Mouse (Mus musculus) layer of hippocampus, adult 9-10 months (tissue): ENCODE results near the gene Zfp146.
"Not testable (repeated sequence)": the region's sequence is repeated elsewhere in the genome, so short reads cannot be mapped to it uniquely, and the experiment has no call there.

Source experiments
- DNase-seq: peaks from one replicate; pipeline ENCODE4 v3.0.0; 2022; ENCODE audit warnings: low spot score

Zfp146 gene

DNA sequence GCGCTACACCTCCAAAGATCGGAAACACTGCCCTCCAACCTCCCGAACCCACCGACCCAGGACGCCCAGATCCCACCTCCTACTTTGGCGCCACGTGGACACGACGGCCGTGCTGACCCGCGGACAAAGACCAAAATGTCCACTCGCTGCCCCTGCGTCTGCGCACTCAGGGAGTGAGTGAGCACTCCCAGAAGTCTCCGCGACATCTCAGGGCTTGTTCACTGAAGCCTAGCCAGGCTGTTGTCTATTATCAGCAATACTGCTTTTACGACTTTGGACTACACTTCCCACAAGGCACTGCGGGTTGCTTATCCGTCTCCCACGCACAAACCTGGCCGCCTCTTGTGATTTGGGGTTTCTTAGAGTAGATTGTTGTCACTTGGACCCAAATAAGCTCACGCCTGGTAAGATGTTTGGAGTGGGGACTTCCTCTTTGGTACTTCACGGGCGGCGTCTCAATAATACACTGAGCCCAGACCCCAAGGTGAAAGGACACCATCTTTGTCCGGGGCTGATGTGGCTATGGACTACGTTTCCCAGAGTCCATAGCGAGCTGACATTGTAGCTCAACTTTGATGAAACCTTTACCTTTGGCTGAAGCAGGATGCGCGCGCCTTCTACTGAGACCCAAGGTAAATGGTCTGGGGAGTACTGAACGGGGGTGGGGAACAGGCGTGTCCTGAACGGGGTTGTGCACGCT is at the start of gene Zfp146:
Gene Zfp146 (minus strand): TSS at position 168 of the 700 bp plus-strand sequence.
- peak; percentile 97 for DNase-seq

DNA sequence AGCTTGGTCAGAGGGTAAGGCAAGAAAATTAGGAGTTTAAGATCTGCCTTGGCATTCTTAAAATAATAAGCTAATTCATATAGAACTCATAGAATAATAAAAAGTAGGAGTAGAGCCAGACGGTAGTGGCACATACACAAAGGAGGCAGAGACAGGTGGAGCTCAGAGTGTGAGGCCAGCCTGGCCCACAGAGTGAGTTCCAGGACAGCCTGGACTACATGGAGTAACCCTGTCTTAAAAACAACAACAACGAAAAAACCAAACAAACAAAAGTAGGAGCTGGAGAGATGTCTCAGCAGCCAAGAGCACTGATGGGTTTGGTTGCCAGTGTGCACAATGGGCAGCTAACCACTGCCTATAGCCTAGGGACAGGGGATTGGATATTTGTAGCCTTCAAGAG is 47.7 kb upstream of the Zfp146 start:
- no peak for DNase-seq

DNA sequence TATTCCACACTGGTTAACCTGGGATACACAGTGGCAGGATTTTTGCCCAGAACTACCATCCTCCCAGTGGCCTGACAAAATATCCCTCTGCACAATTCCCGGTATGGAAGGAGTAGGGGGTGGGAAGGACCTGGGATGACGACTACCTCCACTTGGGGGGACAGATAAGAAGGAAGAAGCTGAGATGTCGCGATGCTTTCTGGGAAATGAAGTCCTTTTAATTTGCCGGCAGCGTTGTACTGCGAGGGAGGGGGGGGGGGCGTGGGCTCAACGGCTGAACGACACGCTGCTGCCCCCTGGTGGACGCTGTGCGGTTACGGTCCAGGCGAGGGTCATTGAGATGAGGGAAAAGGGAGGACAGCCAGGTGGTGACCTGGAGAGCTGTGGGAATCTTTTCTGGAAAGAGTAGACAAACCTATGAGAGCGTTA is 47.2 kb upstream of the Zfp146 start:
- no peak for DNase-seq

DNA sequence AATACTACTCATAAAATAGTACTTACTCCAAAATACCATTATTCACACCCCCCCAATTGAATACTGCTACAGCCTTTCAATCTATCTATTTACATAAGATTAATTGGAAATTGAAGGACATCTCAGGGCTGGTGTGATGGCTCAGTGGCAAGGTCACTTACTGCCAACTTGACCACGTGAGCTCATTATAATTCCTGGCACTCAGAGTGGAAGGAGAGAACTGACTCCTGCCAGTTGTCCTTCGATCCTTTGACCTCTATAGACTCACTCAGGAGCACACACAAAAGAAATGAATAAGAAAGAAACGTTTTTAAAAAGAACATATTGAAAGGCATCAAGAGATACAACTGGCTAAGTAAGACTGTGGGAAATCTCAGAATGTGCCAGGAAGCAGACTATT is 46.3 kb upstream of the Zfp146 start:
- DNase-seq: no peak

DNA sequence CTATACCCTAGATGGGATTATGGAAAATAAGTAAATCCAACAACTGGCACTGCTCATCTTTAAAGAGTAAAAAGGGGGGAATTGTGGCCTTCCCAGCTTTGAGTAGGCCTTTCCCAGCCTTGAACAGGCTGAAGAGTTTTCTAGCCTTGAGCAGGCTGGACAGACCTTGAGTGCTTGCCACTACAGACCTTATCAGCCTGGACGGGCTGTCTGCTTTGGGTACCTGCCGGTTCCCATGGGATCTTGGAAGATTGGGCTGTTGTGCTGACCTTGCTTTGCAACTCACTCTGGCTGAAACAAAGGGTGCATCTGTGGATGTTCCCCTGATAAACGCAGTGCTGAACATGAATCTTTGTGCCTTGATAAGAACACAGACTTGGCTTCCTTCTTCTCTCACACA is 44.3 kb upstream of the Zfp146 start:
- DNase-seq: no peak

DNA sequence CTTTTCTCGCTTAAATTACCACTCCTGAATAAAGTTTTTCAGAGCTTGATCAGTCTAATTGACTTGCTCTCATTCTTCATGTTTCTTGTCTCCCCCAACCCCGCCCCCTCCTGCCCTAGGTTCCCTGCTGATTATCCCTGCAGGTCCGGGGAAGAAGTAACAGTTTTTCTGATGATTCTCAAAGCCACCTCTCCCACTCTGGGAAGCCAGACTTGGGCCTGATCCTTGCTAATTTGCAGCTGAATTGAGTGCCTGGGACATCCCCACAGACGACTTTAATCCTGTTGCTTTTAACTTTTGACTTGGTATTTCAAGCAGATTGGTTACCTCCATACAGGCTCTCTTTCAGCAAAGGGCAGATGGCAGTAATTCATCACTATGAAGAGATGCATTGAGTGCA is 41.5 kb upstream of the Zfp146 start:
- no peak for DNase-seq

DNA sequence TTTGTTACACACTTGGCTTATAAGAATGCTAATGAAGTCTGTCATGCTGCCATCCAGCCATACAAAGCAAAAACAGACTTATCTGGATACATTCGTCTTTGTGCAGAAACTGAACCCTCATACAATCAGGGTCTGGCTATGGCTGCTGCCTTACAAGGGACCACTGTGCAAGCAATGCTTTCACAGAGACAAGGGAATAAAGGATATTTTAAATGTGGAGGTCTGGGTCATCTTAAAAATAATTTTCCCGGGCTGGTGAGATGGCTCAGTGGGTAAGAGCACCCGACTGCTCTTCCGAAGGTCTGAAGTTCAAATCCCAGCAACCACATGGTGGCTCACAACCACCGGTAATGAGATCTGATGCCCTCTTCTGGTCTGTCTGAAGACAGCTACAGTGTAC is 36.8 kb upstream of the Zfp146 start:
- not testable (repeated sequence) for DNase-seq

DNA sequence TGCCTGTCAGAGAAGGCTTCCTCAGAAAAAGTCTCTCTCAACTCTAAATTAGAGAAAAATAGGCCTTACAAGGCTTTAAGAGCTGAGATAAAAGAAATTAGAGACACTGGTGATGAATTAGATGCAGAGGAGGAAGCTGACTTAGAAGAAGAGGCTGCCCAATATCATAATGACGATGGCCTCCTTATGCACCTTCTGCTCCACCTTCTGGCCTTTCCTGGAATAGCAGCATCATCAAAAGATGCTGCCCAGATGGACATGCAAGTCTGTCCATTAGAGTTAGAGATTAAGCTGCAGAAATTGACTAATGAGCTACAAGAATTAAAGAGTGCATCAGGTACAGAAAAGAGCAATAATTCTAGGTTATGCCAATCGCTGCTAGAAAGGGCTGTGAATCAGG is 35.8 kb upstream of the Zfp146 start:
- DNase-seq: no peak

- DNase-seq: no peak
These were observed 34.8 kb upstream of the Zfp146 start for GRCm38 (mm10) chr7:30204380-30204779.

DNA sequence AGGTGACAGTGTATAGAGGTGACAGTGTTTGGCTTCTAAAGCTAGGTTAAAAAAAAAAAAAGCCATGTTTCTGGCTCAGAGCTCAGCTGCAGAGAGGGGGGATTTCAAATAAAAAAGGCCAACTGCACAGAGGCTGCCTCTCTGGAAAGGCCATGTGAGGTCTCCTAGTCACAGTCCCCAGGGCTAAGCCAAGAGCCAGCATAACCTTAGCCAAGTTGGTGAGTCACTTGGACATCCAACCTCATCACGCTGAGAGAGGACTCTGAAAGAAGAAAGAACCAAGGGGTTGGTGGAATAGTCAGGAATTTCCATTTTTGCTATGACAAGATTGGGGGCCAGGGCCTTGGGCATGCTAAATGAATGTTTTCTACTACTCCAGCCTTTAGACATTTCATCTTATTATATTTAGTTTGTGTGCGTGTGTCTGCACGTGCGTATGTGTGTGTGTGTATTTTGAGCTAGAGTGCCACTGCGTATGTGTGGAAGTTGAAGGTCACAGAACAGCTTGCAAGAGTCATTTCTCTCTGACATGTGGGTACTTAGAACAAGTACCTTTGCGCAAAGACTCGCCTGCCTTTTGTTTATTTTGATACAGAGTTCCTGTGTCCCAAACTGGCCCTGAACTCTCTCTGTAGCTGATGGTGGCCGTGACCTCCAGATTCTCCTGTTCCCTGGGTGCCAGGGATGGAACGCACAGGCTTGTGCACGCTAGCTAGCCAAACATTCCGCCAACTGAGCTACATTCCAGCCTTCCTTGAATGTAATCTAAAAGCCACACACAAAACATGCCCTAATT is 33.5 kb upstream of the Zfp146 start:
- no peak for DNase-seq

DNA sequence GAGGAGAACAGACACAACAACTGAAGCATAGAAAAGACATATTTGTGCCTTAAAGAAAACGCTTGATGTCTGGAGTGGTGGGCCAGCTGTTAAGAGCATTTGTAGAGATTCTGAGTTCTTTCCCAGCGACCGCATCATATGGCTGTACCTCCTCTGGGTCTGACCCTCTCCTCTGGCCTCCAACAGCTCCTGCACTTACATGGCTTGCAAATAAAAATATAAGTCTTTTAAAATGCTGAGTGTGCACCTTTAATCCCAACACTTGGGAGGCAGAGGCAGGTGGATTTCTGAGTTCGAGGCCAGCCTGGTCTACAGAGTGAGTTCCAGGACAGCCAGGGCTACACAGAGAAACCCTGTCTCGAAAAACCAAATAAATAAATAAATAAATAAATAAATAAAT is 31.1 kb upstream of the Zfp146 start:
- DNase-seq: not testable (repeated sequence)

- DNase-seq: no peak
These were observed 30.6 kb upstream of the Zfp146 start for GRCm38 (mm10) chr7:30200200-30200599.

GRCm38 (mm10) chr7:30199498-30200139 is 30.1 kb upstream of the Zfp146 start:
- no peak for DNase-seq

GRCm38 (mm10) chr7:30198481-30198971 is 29.0 kb upstream of the Zfp146 start, which contains the start of gene Capns1:
TSS of gene Capns1 (minus strand) at chr7:30198811.
- no peak for DNase-seq

- no peak for DNase-seq
These were observed 28.1 kb upstream of the Zfp146 start for GRCm38 (mm10) chr7:30197592-30198129.

DNA sequence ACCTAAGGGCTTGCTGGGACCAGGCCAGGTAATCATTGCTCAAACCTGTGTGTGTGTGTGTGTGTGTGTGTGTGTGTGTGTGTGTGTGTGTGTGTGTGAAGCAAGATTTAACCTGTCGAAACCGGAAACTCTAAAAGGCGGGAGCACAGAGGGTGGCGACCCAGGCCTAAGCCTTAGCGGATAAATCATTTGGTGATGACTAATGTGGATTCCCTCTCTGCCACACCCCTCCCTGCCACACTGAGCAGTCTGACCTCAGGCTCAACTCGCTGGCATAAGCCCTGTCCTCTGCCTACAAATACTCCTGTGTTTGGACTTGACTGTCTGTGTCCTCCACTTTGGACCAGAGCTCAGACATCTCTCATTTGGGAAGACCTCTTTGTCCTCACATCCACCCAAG is 26.6 kb upstream of the Zfp146 start:
- no peak for DNase-seq

- no peak for DNase-seq
These were observed 25.9 kb upstream of the Zfp146 start for GRCm38 (mm10) chr7:30195461-30195860.

DNA sequence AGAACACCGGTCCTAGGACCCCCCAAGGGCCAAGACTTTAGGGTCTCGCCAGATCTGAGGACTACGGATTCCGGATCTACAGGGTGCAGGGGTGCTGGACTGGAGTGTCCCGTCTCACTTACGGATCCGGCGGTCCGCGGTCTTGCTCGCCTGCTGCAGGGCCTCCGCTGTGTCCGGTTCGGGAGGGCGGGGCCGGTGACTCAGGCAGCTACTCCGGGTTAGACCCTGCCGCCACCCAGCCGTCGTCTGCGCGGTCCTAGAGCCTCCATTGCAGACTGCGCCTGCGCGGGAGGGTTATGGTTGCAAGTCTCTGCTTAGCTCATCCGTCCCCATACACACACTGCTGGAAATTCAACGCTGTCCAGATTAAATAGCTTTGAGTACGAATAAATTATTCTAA is 25.3 kb upstream of the Zfp146 start:
- DNase-seq: peak; percentile 69

- DNase-seq: no peak
These were observed 24.7 kb upstream of the Zfp146 start for GRCm38 (mm10) chr7:30194101-30194831.

DNA sequence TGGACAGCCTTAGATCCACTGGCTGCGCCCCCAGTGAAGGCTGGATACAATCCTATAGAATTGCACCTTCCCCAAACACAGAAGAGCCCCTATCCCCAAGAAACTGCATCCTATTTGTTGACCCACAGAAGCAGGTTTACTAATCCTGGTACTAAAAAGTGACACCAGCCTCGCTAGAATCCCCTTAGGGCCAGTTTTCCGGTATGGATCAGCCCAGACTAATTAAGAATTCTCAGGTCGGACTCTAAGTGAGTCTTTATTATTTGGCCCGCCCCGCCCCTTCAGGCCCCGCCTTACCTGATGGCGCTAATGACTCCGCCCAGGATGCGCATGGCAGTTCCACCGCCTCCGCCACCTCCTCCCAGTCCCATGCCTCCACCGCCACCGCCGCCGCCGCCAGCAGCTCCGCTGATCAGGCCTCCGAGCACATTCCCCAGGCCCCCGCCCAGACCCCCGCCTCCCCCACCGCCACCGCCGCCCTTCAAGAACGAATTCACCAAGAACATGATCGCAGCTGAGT is 24.1 kb upstream of the Zfp146 start:
- DNase-seq: no peak

DNA sequence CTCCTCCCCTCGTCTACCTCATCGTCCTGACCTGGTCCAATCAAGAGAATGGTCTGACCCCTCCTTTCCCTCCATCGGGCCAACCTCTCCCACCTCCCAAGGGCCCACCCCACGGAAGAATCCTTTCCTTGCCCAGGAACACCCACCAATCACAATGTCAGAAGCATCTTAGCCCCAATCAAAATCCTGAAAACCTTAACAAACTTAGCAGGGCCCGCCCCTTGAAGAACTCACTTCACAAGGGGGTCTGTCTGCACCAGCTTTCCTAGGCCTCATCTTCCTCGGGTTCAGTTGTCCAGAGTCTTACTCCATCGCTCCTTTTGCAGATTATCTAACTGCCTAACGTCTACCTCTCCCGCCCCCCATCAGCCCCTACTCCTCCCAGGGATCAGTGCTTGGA is 23.5 kb upstream of the Zfp146 start:
- no peak for DNase-seq

- no peak for DNase-seq
These were observed 22.5 kb upstream of the Zfp146 start for GRCm38 (mm10) chr7:30192088-30192487.
